Mouse (Mus musculus): ENCODE results near the gene Tmem82. TPM values are rescaled to one million over a fixed set of nuclear protein-coding genes. Genes with fewer than 3 reads are reported as not detected.

The Tmem82 gene
- polyA plus RNA-seq, 1 experiment from 2014 or later = 1.5 TPM

- no peak overlapping the region for H3K27ac ChIP-seq (replicated peaks)
- no peak for DNase-seq (ENCODE audit: low spot score)
- peaks cover 75% of the 10 kb centered on the region for H3K36me3 ChIP-seq (replicated peaks)
- no peaks in the 10 kb centered on the region for H3K9me3 ChIP-seq
- H3K4me1 ChIP-seq = no peaks in the 10 kb centered on the region
- 92% methylated on average over 8 of the region's 8 CpGs for WGBS
- no peak overlapping the region for H3K4me3 ChIP-seq
- no peaks in the 10 kb centered on the region for H3K27me3 ChIP-seq (replicated peaks; ENCODE audit: low read depth, poor library complexity, severe bottlenecking)
Measured at GRCm38 (mm10) chr4:141653044-141653443, 34.6 kb upstream of the Tmem82 start.

DNA sequence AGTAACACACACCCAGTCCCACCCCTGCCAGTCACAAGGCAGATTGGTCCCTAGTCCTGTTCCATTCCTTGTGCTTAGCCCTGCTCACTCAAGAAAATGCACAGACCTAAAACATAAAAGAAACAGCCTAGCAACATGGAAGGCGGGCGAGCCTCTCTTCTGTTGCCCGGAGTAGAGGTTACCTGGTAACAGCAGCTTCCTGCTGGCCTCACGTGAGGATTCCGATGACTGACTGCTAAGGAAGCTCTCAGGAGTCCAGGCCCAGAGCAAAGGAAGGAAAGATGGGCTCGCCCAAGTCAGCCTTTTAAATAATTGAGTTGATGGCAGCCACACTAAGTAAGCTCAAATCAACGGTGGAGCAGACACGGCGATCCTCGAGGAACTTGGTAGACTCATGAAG, 33.5 kb upstream of the Tmem82 start:
- Histone ChIP-seq H3K4me1 (no peaks in the 10 kb centered on the region), H3K4me3 (no peak overlapping the region), H3K27me3 (replicated peaks; ENCODE audit: low read depth, poor library complexity, severe bottlenecking) (no peaks in the 10 kb centered on the region), H3K27ac (replicated peaks) (no peak overlapping the region), H3K9me3 (no peaks in the 10 kb centered on the region), H3K36me3 (replicated peaks) (peaks cover 78% of the 10 kb centered on the region)
- WGBS = 91% methylated on average over 10 of the region's 10 CpGs
- DNase-seq (ENCODE audit: low spot score) = no peak

GRCm38 (mm10) chr4:141651286-141651685, 32.9 kb upstream of the Tmem82 start:
- H3K27ac ChIP-seq (replicated peaks) = no peak overlapping the region
- DNase-seq (ENCODE audit: low spot score) = no peak
- no peaks in the 10 kb centered on the region for H3K9me3 ChIP-seq
- H3K36me3 ChIP-seq (replicated peaks) = peaks cover 78% of the 10 kb centered on the region
- no peak overlapping the region for H3K4me3 ChIP-seq
- H3K27me3 ChIP-seq (replicated peaks; ENCODE audit: low read depth, poor library complexity, severe bottlenecking) = no peaks in the 10 kb centered on the region
- 92% methylated on average over 6 of the region's 6 CpGs for WGBS
- no peaks in the 10 kb centered on the region for H3K4me1 ChIP-seq

GRCm38 (mm10) chr4:141649244-141649643, 30.8 kb upstream of the Tmem82 start:
- H3K27ac ChIP-seq (replicated peaks) = no peak overlapping the region
- no peaks in the 10 kb centered on the region for H3K27me3 ChIP-seq (replicated peaks; ENCODE audit: low read depth, poor library complexity, severe bottlenecking)
- no peaks in the 10 kb centered on the region for H3K4me1 ChIP-seq
- WGBS = 84% methylated on average over 6 of the region's 6 CpGs
- no peak overlapping the region for H3K4me3 ChIP-seq
- no peak for DNase-seq (ENCODE audit: low spot score)
- no peaks in the 10 kb centered on the region for H3K9me3 ChIP-seq
- peaks cover 62% of the 10 kb centered on the region for H3K36me3 ChIP-seq (replicated peaks)

GRCm38 (mm10) chr4:141648262-141648661, 29.8 kb upstream of the Tmem82 start:
- H3K27me3 ChIP-seq (replicated peaks; ENCODE audit: low read depth, poor library complexity, severe bottlenecking) = no peaks in the 10 kb centered on the region
- peaks cover 52% of the 10 kb centered on the region for H3K36me3 ChIP-seq (replicated peaks)
- 96% methylated on average over 5 of the region's 5 CpGs for WGBS
- H3K9me3 ChIP-seq = no peaks in the 10 kb centered on the region
- H3K27ac ChIP-seq (replicated peaks) = no peak overlapping the region
- no peaks in the 10 kb centered on the region for H3K4me1 ChIP-seq
- DNase-seq (ENCODE audit: low spot score) = no peak
- H3K4me3 ChIP-seq = no peak overlapping the region

DNA sequence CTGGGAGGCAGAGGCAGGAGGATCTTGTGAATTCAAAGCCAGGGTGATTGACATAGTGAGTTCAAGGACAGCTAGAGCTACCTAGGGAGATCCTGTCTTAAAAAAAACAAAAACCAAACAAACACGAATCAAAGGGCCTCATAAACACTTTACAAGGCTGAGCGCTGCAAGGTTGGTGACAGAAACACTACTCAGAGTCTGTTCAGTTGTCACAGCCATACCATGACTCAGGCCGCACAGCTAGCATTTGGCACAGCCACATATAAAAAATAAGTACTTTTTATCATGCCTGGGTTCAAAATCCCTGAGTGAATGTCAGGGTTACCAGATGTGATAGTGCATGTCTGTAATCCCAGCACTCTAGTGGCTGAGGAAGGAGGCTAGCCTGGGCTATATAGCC, 28.8 kb upstream of the Tmem82 start:
- Histone ChIP-seq H3K4me3 (no peak overlapping the region), H3K36me3 (replicated peaks) (peaks cover 50% of the 10 kb centered on the region), H3K27ac (replicated peaks) (no peak overlapping the region), H3K4me1 (no peaks in the 10 kb centered on the region), H3K9me3 (no peaks in the 10 kb centered on the region), H3K27me3 (replicated peaks; ENCODE audit: low read depth, poor library complexity, severe bottlenecking) (no peaks in the 10 kb centered on the region)
- 94% methylated on average over 3 of the region's 3 CpGs for WGBS
- DNase-seq (ENCODE audit: low spot score) = no peak

- WGBS = 93% methylated on average over 8 of the region's 8 CpGs
- DNase-seq (ENCODE audit: low spot score) = no peak
- H3K27me3 ChIP-seq (replicated peaks; ENCODE audit: low read depth, poor library complexity, severe bottlenecking) = no peaks in the 10 kb centered on the region
- no peak overlapping the region for H3K4me3 ChIP-seq
- peaks cover 51% of the 10 kb centered on the region for H3K36me3 ChIP-seq (replicated peaks)
- H3K9me3 ChIP-seq = no peaks in the 10 kb centered on the region
- H3K4me1 ChIP-seq = no peaks in the 10 kb centered on the region
- H3K27ac ChIP-seq (replicated peaks) = no peak overlapping the region
Measured at GRCm38 (mm10) chr4:141645988-141646387, 27.6 kb upstream of the Tmem82 start.

DNA sequence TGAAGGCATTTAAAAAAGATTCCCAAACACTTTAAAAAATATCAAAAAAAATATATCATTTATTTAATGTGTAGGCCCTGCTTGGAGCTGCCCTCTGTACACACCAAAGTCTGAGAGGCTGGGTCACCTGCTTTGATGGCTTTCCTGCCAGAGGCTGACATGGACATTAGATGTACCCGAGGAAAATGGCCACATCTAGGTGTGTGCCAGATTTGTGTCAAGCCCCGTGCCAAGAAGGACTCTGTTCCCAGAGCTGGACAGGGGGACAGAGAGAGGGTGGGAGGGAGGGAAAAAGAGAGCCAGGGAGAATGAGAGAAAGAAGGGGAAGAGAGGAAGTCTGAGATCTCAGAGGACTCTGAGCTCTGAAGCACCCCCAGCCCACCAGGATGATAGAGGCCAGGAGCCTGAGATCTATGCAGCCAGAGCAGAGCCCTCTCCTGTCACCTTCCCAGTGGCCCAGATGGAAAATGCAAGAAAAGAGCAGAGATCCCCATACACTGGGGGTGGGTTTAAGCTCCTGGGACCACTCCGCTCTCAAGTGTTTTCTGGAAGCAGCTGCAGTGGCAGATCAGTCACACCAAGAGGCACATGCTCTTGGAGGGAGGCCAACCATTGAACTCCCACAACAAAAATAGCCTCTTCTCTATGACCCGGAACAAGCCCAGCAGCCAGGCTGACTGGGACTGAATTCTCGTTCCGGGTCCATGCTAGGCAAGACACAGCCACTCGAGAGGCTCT, 24.9 kb upstream of the Tmem82 start:
- no peak overlapping the region for H3K27ac ChIP-seq (replicated peaks)
- no peaks in the 10 kb centered on the region for H3K27me3 ChIP-seq (replicated peaks; ENCODE audit: low read depth, poor library complexity, severe bottlenecking)
- no peaks in the 10 kb centered on the region for H3K9me3 ChIP-seq
- DNase-seq (ENCODE audit: low spot score) = no peak
- H3K4me3 ChIP-seq = no peak overlapping the region
- 82% methylated on average over 7 of the region's 7 CpGs for WGBS
- H3K4me1 ChIP-seq = no peaks in the 10 kb centered on the region
- peaks cover 60% of the 10 kb centered on the region for H3K36me3 ChIP-seq (replicated peaks)

- DNase-seq (ENCODE audit: low spot score) = no peak
- Histone ChIP-seq H3K27me3 (replicated peaks; ENCODE audit: low read depth, poor library complexity, severe bottlenecking) (no peaks in the 10 kb centered on the region), H3K4me1 (peaks cover 11% of the 10 kb centered on the region), H3K4me3 (no peak overlapping the region), H3K36me3 (replicated peaks) (peaks cover 63% of the 10 kb centered on the region), H3K27ac (replicated peaks) (no peak overlapping the region), H3K9me3 (no peaks in the 10 kb centered on the region)
- WGBS = 90% methylated on average over 25 of the region's 25 CpGs
Measured at GRCm38 (mm10) chr4:141641961-141642811, 23.8 kb upstream of the Tmem82 start.

- H3K27me3 ChIP-seq (replicated peaks; ENCODE audit: low read depth, poor library complexity, severe bottlenecking) = no peaks in the 10 kb centered on the region
- peaks cover 63% of the 10 kb centered on the region for H3K36me3 ChIP-seq (replicated peaks)
- H3K9me3 ChIP-seq = no peaks in the 10 kb centered on the region
- no peak overlapping the region for H3K27ac ChIP-seq (replicated peaks)
- H3K4me3 ChIP-seq = no peak overlapping the region
- 85% methylated on average over 7 of the region's 7 CpGs for WGBS
- peaks cover 18% of the 10 kb centered on the region for H3K4me1 ChIP-seq
- DNase-seq (ENCODE audit: low spot score) = no peak
Measured at GRCm38 (mm10) chr4:141641353-141641771, 22.9 kb upstream of the Tmem82 start.

- Histone ChIP-seq H3K27me3 (replicated peaks; ENCODE audit: low read depth, poor library complexity, severe bottlenecking) (no peaks in the 10 kb centered on the region), H3K9me3 (no peaks in the 10 kb centered on the region), H3K27ac (replicated peaks) (no peak overlapping the region), H3K36me3 (replicated peaks) (peaks cover 78% of the 10 kb centered on the region), H3K4me1 (peaks cover 36% of the 10 kb centered on the region), H3K4me3 (no peak overlapping the region)
- no peak for DNase-seq (ENCODE audit: low spot score)
- 74% methylated on average over 11 of the region's 11 CpGs for WGBS
Measured at GRCm38 (mm10) chr4:141639474-141639873, 21.0 kb upstream of the Tmem82 start.

- peaks cover 36% of the 10 kb centered on the region for H3K4me1 ChIP-seq
- peaks cover 94% of the 10 kb centered on the region for H3K36me3 ChIP-seq (replicated peaks)
- H3K9me3 ChIP-seq = no peaks in the 10 kb centered on the region
- no peak overlapping the region for H3K4me3 ChIP-seq
- no peak overlapping the region for H3K27ac ChIP-seq (replicated peaks)
- H3K27me3 ChIP-seq (replicated peaks; ENCODE audit: low read depth, poor library complexity, severe bottlenecking) = no peaks in the 10 kb centered on the region
- DNase-seq (ENCODE audit: low spot score) = no peak
- WGBS = 86% methylated on average over 5 of the region's 5 CpGs
Measured at GRCm38 (mm10) chr4:141636693-141637092, 18.3 kb upstream of the Tmem82 start.

DNA sequence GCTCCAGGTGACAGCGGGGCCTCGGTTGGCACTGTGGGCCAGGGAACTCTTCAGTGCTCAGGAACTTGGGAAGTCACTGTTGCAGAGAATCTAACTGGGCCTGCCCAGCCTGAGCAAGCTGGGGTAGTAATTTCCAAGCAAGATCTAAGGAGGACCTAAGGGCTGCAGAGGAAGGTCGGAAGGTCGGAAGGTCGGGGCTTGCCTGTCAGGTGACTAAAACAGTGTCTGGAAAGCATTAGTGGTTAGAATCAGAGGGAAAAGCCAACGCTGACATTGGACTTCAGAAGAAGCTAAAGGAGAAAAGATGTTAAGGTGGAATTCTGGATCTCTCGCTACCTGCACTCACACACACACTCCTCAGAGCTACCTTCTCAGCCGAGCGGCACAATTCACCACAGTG, 17.6 kb upstream of the Tmem82 start:
- peaks cover 94% of the 10 kb centered on the region for H3K36me3 ChIP-seq (replicated peaks)
- DNase-seq (ENCODE audit: low spot score) = peak; percentile 38
- H3K27ac ChIP-seq (replicated peaks) = 0 out of 2 replicates have a peak overlapping the region, but pooled peaks have one; percentile 8
- H3K4me1 ChIP-seq = peaks cover 36% of the 10 kb centered on the region
- WGBS = 51% methylated on average over 9 of the region's 9 CpGs
- H3K27me3 ChIP-seq (replicated peaks; ENCODE audit: low read depth, poor library complexity, severe bottlenecking) = no peaks in the 10 kb centered on the region
- no peaks in the 10 kb centered on the region for H3K9me3 ChIP-seq
- H3K4me3 ChIP-seq = no peak overlapping the region

Data from embryonic facial prominence, embryonic 10.5 days (tissue).